Mouse (Mus musculus) G1E (cell line): ENCODE data around the gene Gnat1.

ENCODE experiments used
- CTCF ChIP-seq: IDR thresholded peaks from 2 replicates; pipeline ENCODE4 v1.5.1; 2012; ENCODE audit warnings: low read depth, low read length, inconsistent platforms, mixed read lengths
- POLR2AphosphoS5 ChIP-seq: IDR thresholded peaks from 2 replicates; pipeline ENCODE4 v1.6.1; 2012; ENCODE audit warnings: low read depth, low read length, inconsistent platforms; ENCODE audit not compliant: insufficient replicate concordance
- TAL1 ChIP-seq: conservative IDR thresholded peaks from 2 replicates; pipeline ENCODE4 v1.6.1; 2012; ENCODE audit warnings: low read depth, low read length, inconsistent platforms, mixed read lengths

DNA sequence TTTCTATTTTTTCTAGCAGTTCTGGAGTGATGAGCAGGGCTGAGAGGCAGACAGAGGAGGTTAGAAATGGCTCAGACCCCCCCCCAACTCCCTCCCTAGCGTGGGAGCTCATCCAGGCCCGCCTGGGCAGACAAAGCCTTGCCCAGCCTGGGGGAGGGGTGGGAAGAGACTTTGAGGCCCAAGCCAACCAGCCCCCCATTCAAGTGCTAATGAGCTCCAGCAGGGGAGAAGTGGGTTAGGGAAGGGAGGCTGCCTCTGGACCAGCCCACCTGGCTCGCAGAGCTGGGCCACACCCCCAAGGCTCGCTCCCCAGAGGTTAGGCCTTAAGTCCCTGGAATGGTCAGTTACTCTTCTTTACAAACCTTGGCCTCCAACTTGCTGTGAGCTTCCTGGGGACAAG is 48.9 kb downstream of the Gnat1 start:
- TF ChIP-seq TAL1 (no peak), CTCF (no peak), POLR2AphosphoS5 (no peak)
